Mouse (Mus musculus) erythroblast, embryonic 14.5 days (primary cell): Measurements from ENCODE around the gene Kif27.

Experiments
- GATA1 ChIP-seq: IDR thresholded peaks from 2 replicates; pipeline ENCODE4 v1.6.1; 2012; ENCODE audit warnings: low read length, inconsistent platforms, mixed read lengths
- TAL1 ChIP-seq: IDR thresholded peaks from 3 replicates; pipeline ENCODE4 v1.6.1; 2012; ENCODE audit warnings: low read length, inconsistent platforms, mixed read lengths

GRCm38 (mm10) chr13:58344505-58344904 is 14.4 kb downstream of the Kif27 start:
- no peak for TF ChIP-seq GATA1
- no peak for TF ChIP-seq TAL1
